Comparison of ENCODE assay signal across 36 mouse cellular contexts in genomic region chr12:83749186-83749585, GRCm38 (mm10). TPM values are rescaled to one million over a fixed set of nuclear protein-coding genes. Genes with fewer than 3 reads are reported as not detected.
"Had no signal": no experiment of that assay in that cellular context is flagged by ENCODE, and none has a peak within 500 bp of the region (broad histone marks: within the 10 kb centered on the region; RNA-seq: fewer than 3 reads in every experiment).

No protein-coding gene starts in this region.

- DNase-seq: left cerebral cortex, postnatal 4 days; liver; liver, embryonic 13.5 days; liver, postnatal 0 days; lung, adult 18-20 months; lung, adult 2 months; lung, embryonic 14.5 days; lung, postnatal 10 days; lung, postnatal 14 days; lung, postnatal 36 days; lung, postnatal 4 days; midbrain, embryonic 14.5 days had no signal

- H3K27me3 ChIP-seq: limb, embryonic 12.5 days; limb, embryonic 13.5 days; limb, embryonic 15.5 days; lung, embryonic 15.5 days; midbrain, embryonic 12.5 days; midbrain, embryonic 13.5 days; midbrain, embryonic 15.5 days had no signal

- H3K27ac ChIP-seq: limb, embryonic 10.5 days; limb, embryonic 12.5 days; limb, embryonic 13.5 days; limb, embryonic 15.5 days; liver, embryonic 12.5 days; liver, embryonic 13.5 days; liver, embryonic 14.5 days; liver, embryonic 15.5 days; lung, embryonic 15.5 days; macrophage; midbrain, embryonic 10.5 days; midbrain, embryonic 12.5 days; midbrain, embryonic 13.5 days; midbrain, embryonic 15.5 days had no signal

- H3K9ac ChIP-seq: limb, embryonic 12.5 days; limb, embryonic 13.5 days; limb, embryonic 15.5 days; liver, embryonic 12.5 days; liver, embryonic 13.5 days; liver, embryonic 14.5 days; liver, embryonic 15.5 days; liver, postnatal 0 days; lung, embryonic 14.5 days; lung, embryonic 15.5 days; midbrain, embryonic 12.5 days; midbrain, embryonic 13.5 days; midbrain, embryonic 15.5 days had no signal

- H3K9me3 ChIP-seq: limb, embryonic 10.5 days; limb, embryonic 13.5 days; limb, embryonic 15.5 days; liver, embryonic 12.5 days; liver, embryonic 13.5 days; liver, embryonic 15.5 days; lung, embryonic 15.5 days; midbrain, embryonic 10.5 days; midbrain, embryonic 12.5 days; midbrain, embryonic 13.5 days; midbrain, embryonic 15.5 days had no signal

- H3K36me3 ChIP-seq: limb, embryonic 10.5 days; limb, embryonic 12.5 days; limb, embryonic 13.5 days; limb, embryonic 15.5 days; liver, embryonic 12.5 days; liver, embryonic 13.5 days; liver, embryonic 15.5 days; lung, embryonic 15.5 days; midbrain, embryonic 10.5 days; midbrain, embryonic 12.5 days; midbrain, embryonic 13.5 days; midbrain, embryonic 15.5 days had no signal

- H3K4me3 ChIP-seq: limb, embryonic 10.5 days; limb, embryonic 12.5 days; limb, embryonic 13.5 days; limb, embryonic 15.5 days; liver, embryonic 12.5 days; liver, embryonic 13.5 days; liver, embryonic 15.5 days; lung, embryonic 15.5 days; megakaryocyte, embryonic 14.5 days; midbrain, embryonic 10.5 days; midbrain, embryonic 12.5 days; midbrain, embryonic 13.5 days; midbrain, embryonic 15.5 days; myocyte had no signal

- H3K4me2 ChIP-seq: limb, embryonic 12.5 days; limb, embryonic 13.5 days; limb, embryonic 15.5 days; liver, embryonic 11.5 days; liver, embryonic 12.5 days; liver, embryonic 13.5 days; liver, embryonic 15.5 days; lung, embryonic 14.5 days; lung, embryonic 15.5 days; midbrain, embryonic 11.5 days; midbrain, embryonic 12.5 days; midbrain, embryonic 13.5 days; midbrain, embryonic 15.5 days had no signal

- ATAC-seq: liver, embryonic 12.5 days; liver, postnatal 0 days; lung, postnatal 0 days; midbrain, embryonic 13.5 days; midbrain, embryonic 15.5 days; midbrain, embryonic 16.5 days had no signal

- H3K4me1 ChIP-seq: liver, embryonic 12.5 days; liver, embryonic 13.5 days; liver, embryonic 15.5 days; megakaryocyte, embryonic 14.5 days; midbrain, embryonic 10.5 days; midbrain, embryonic 13.5 days; midbrain, embryonic 15.5 days had no signal

RNA-seq across cellular contexts. Expression of gene Papln, which starts 14.2 kb away (rescaled TPM):
- total RNA-seq: megakaryocyte progenitor cell, adult 5-6 weeks; megakaryocyte, adult 5-6 weeks; megakaryocyte-erythroid progenitor cell, adult 5-6 weeks; monocyte, adult 5-6 weeks had no signal
- polyA plus RNA-seq: limb, embryonic 11.5 days; macrophage; midbrain, embryonic 11.5 days had no signal
